Mouse (Mus musculus): ENCODE results near the gene Maff.

Maff gene

GRCm38 (mm10) chr15:79364120-79364519 lies 17.7 kb downstream of the Maff start:
- no peak for DNase-seq (ENCODE audit: low spot score)

- no peak for DNase-seq (ENCODE audit: low spot score)
These were observed 18.6 kb downstream of the Maff start for GRCm38 (mm10) chr15:79365068-79365467.

GRCm38 (mm10) chr15:79366402-79366801 lies 20.0 kb downstream of the Maff start:
- no peak for DNase-seq (ENCODE audit: low spot score)

GRCm38 (mm10) chr15:79368313-79368811 lies 21.9 kb downstream of the Maff start:
- DNase-seq (ENCODE audit: low spot score): no peak

- DNase-seq (ENCODE audit: low spot score): no peak
These were observed 22.5 kb downstream of the Maff start for GRCm38 (mm10) chr15:79368861-79369440.

- no peak for DNase-seq (ENCODE audit: low spot score)
These were observed 23.2 kb downstream of the Maff start for GRCm38 (mm10) chr15:79369452-79370280.

GRCm38 (mm10) chr15:79370281-79370843 lies 23.9 kb downstream of the Maff start:
- DNase-seq (ENCODE audit: low spot score): no peak

GRCm38 (mm10) chr15:79374760-79375159 lies 28.3 kb downstream of the Maff start:
- DNase-seq (ENCODE audit: low spot score): no peak

GRCm38 (mm10) chr15:79377681-79378080 lies 31.3 kb downstream of the Maff start:
- peak; percentile 58 for DNase-seq (ENCODE audit: low spot score)

- DNase-seq (ENCODE audit: low spot score): no peak
These were observed 32.2 kb downstream of the Maff start for GRCm38 (mm10) chr15:79378608-79379007.

- no peak for DNase-seq (ENCODE audit: low spot score)
These were observed 33.2 kb downstream of the Maff start for GRCm38 (mm10) chr15:79379658-79380057.

- DNase-seq (ENCODE audit: low spot score): peak; percentile 65
These were observed 34.3 kb downstream of the Maff start for GRCm38 (mm10) chr15:79380468-79381444.

- DNase-seq (ENCODE audit: low spot score): no peak
These were observed 35.2 kb downstream of the Maff start for GRCm38 (mm10) chr15:79381644-79382043.

GRCm38 (mm10) chr15:79387081-79387480 lies 40.7 kb downstream of the Maff start:
- DNase-seq (ENCODE audit: low spot score): no peak

GRCm38 (mm10) chr15:79387611-79388010 lies 41.2 kb downstream of the Maff start:
- DNase-seq (ENCODE audit: low spot score): no peak

- DNase-seq (ENCODE audit: low spot score): no peak
These were observed 41.8 kb downstream of the Maff start for GRCm38 (mm10) chr15:79388171-79388570.

- DNase-seq (ENCODE audit: low spot score): no peak
These were observed 44.0 kb downstream of the Maff start for GRCm38 (mm10) chr15:79390434-79390833.

- DNase-seq (ENCODE audit: low spot score): peak; percentile 59
These were observed 45.1 kb downstream of the Maff start for GRCm38 (mm10) chr15:79391447-79392093.

GRCm38 (mm10) chr15:79392527-79392926 lies 46.1 kb downstream of the Maff start:
- DNase-seq (ENCODE audit: low spot score): no peak

- DNase-seq (ENCODE audit: low spot score): no peak
These were observed 46.7 kb downstream of the Maff start for GRCm38 (mm10) chr15:79393101-79393500.

- no peak for DNase-seq (ENCODE audit: low spot score)
These were observed 48.4 kb downstream of the Maff start for GRCm38 (mm10) chr15:79394842-79395241.
